Mouse (Mus musculus) kidney, adult 8-10 months (tissue): ENCODE measurements around the gene Clcn6.
A peak's percentile ranks its signal among the peaks of the same experiment; 100 is the strongest.

ENCODE experiments used
- DNase-seq, 2 experiments: peaks; one replicate each; pipeline ENCODE4 v3.0.0; 2022

Clcn6 gene

GRCm38 (mm10) chr4:148040029-148040830, 1.6 kb upstream of the Clcn6 start:
- peak in 1 of 2 experiments; percentile 43 for DNase-seq

DNA sequence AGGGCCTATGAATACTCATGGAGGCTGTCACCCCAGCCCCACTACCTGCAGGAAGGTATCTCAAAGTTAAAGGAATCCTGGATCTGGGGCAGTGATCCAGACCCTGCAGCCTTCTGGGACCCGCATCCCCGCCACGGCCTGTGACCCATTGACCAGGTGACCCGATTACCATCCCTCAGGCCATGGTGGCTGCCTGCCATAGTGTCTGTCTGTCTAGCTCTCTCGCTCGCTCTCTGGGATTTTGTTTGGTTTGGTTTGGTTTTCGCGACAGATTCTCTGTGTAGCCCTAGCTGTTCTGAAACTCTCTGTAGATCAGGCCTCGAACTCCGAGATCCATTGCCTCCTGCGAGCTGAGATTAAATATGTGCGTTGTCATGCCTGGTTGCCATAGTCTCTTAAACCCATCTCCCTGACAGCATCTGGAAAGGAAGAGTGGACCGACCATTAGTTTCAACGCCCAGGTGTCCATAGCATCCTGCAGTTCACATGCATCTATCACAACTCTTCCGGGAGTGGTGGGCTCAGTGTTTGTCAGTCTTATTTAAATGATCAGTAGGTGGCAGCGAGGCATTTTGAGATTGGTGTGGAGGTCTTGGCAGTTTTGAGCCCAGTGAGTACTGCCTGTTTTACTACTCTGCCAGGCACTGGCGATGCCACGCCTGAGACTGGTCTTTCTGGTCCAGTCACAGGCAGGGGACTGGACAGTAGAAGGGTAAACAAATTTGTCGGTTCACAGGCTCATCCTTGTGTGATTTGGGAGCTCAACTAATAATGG, 820 bp upstream of the Clcn6 start:
- no peak for DNase-seq

DNA sequence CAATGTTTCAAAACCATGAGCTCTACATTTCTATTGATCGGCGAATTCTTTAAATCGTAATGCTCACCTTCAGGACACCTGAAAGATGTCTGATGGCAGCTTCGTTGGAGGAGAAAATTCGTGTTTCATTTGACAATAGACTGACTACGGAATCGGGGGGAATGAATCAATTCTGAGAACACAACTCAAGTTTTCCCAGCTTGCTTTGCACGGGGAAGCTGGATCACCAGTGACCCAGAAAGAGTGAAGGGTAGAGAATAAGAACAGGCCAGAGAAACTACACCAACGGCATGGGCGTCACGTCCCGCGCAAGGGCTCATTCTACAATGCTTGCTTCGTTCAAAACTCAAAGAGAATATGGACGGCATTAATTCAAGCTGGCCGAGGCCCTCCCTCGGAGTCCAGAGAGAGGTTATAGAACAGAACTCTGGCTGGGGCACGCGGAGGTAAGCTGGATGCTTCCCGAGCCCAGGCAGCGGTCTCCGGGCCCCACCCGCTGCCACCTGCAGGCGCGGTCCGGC, 482 bp downstream of the Clcn6 start:
- DNase-seq, result no peak

- peak in 1 of 2 experiments; percentile 45 for DNase-seq
Observed at GRCm38 (mm10) chr4:148035440-148035839, 3.2 kb downstream of the Clcn6 start.

GRCm38 (mm10) chr4:148033858-148034410, 4.7 kb downstream of the Clcn6 start:
- DNase-seq, result no peak

- peak; percentile 76 to 84 for DNase-seq
Observed at GRCm38 (mm10) chr4:148030506-148030905, 8.1 kb downstream of the Clcn6 start.

- DNase-seq, result peak; percentile 53 to 60
Observed at GRCm38 (mm10) chr4:148029297-148029696, 9.3 kb downstream of the Clcn6 start.

DNA sequence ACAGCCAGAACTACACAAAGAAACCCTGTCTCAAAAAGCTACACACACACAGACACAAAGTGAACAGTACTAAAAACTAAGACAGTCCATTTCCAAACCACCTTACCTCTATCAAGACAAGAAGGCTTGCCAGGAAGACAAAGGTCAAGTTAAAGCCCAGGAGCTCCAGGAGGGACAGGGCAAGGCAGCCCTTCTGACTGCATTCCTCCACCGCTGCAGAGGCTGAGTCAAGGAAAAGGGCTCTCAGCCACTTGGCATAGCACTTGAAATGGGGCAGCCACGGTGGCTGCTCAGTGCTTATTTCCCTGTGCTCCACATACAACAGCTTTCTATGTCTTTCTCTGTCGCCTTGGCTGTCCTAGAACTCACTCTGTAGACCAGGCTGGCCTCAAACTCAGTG, 14.6 kb downstream of the Clcn6 start:
- peak; percentile 73 to 86 for DNase-seq

DNA sequence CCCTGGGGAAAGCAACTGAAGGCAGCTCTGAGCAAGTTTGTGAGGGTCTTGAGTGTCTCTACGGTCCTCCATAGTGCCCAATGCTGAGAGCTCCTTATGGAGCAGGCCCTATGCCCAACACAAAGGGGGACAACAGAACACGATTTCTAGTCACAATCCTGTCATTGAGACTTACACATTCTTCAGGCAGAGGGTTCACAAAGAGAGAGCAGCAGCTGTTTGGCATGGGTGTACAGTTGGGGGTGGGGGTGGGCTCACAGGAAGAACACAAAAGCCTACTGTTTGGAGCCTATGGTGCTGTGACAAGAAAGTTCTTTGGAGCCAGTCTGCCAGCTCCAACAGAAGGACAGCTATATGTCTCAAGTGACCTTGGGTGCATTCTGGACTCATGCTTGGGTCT, 20.2 kb downstream of the Clcn6 start:
- no peak for DNase-seq

DNA sequence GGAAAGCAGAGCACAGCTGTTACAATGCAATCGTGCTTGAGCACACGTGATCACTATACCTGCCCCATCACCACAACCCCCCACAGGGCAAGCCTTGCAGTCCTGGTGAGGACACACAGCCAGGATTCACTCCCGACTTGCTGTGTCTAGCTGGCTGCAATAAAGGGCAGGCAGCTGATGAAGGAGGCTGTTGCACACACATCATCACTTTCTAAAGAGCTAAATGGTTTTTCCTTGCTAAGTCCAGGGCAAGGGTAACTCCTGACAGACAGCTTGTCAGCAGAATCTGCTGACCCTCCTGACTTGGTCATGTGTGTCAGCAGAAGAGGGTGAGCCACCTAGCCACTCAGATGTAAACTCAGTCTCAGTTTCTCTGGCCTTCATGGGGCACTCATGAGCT, 21.6 kb downstream of the Clcn6 start:
- DNase-seq, result peak; percentile 62 to 75

DNA sequence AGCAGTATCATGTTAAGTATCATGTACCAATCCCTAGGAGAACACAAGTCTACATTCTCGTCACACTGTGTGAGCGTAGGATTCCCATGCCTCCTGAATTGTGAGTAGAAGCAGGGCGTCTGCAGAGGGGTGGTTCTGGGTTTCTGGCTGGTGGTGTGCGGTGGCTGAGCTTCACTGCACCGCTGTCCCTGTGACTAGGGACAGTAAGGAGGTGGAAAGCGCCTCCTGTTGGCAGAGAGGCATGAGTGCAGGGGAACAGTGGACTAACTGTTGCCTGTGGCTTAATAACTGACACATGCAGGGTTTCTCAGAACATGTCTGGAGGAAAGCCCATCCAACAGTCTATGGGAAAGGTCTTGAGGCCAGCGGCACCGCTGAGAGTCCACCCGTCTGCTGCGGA, 23.2 kb downstream of the Clcn6 start:
- no peak for DNase-seq

DNA sequence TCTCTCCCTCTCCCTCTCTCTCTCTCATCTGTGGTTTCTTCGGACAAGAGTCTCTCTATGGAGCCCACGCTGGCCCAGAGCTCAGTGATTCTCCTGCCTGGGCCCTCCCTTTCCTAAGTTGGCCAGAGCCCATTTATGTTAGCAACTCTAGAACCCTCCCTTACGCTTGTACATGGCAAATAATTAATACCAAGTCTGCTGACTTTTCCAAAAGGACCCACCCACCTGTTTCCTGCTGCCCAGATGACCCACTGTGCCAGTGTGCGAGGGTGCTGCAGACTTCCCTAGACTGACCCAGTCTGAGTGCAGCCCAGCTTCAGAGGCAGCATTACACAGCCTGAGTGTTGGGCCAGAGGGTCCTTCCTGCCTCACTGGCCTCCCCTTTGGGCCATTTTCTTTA, 26.4 kb downstream of the Clcn6 start:
- DNase-seq, result peak; percentile 29 to 54

DNA sequence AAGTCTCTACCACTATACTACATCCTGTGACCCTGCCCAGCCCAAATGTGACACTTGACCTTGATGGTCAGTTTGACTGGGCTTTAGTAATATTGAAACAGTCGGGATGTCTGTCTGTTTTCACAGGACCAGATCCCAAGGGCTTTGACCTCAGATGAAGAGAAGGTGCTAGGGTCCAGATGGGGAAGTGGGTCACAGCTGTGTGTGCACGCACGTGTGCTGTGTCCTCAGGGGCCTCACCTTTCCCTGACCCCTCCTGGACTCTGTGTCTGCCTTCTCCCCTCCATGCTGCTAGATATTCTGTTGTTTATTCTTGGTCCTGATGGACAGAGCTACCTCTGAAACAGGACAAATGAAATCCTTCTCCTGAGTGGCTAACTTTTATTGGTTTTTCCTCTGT, 27.3 kb downstream of the Clcn6 start:
- DNase-seq, result no peak

DNA sequence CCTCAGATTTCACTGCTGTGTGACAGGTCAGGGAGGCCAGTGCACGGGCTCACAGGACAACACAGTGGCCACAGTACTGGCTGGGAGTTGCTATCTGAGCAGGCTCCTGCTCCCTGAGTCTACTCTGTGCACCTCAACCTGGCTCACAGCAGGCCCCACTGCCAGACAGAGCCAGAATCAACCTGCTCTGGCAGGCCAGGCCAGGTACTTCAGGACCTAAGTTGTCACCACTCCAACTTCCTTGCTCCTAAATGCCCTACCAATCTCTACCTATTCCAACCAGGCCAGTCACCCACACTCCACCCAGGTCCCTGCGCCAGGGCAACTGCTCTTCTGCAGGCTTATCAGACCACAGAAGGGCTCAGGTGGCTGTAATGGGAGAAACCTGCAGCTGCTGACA, 29.0 kb downstream of the Clcn6 start:
- peak; percentile 44 to 57 for DNase-seq

DNA sequence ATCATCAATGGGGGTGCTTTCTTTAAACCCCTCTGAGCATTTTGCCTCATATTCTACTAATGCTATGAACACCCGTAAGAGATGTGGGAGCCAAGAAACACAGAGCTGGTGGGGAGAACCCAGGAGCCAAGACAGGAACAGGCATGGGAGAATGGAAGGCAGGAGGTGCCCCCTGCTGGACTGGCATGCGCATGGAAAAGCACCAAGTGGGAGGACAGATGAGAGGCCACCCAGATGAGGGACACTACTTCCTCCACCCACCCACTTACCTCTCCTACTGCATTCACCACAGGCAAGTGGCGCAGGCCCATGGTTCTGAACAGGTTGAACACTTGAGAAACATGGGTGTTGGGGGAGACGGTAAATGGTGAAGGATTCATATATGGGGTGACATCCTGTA, 30.2 kb downstream of the Clcn6 start:
- DNase-seq, result peak; percentile 33 to 64

DNA sequence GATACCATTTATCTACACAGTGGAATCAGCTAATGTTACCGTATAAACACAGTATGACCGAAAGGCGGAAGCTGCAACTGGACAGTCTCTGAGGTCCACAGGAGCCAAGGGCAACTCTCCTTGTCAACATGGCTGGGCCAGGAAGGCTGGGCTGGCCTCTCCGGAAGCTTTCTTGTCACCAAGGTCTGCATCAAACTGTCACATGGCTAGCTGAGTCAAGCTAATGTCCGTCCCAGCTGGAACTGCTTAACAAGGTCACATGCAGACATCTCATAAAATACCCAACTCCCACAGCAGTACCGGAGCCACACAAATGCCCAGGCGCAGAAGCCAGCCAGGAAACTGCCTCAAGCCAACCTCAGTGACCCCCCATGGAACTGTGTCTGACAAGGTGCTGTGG, 34.3 kb downstream of the Clcn6 start:
- no peak for DNase-seq

DNA sequence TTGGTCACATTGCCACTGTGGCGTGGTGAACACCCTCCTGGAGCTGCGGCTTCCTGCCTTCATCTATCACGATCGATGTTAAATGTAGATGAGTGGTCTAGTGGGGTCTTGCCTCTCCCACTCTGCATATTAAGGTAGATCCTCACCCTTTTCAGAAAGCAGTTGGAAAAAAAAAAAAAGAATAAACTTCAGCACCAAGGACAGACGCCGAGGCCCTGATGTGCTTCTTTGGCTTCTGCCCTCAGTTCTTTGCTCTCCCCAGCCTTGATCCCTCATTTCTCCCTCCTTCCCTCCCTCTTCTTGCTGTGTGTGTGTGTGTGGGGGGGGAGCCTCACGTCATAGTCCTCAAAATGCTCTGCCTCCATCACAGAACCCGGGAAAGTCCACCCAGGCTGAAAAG, 36.8 kb downstream of the Clcn6 start:
- no peak for DNase-seq

- DNase-seq, result no peak
Observed at GRCm38 (mm10) chr4:148001013-148001789, 37.4 kb downstream of the Clcn6 start.

DNA sequence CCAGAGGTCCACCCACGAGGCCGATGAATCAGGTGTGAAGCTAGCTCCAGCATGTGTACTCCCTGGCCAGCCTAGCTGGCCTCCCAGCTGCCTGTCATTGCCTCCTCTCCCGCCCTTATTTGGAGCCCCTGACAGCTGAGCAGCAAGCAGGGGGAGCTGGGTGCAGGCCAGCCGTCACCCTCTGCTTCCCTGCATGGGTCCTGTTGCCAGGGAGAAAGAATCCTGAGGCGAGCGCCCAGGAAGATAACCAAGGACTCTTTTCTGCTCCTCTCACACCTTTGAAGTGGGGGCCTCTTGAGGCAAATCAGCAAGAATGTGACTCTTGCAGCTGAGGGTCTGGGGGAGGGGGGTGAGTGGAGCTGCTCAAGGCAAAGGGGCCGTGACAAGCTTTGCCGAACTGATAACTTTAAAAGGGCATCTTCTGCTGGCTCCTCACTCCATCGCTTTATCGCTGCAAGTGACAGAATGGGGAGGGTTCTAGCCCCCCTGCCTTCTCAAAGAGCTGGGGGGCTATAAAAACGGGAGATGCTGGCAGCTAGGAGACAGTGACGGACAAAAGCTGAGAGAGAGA, 38.3 kb downstream of the Clcn6 start, which contains the start of gene Nppa:
Nppa (plus strand) TSS at position 521 of the 571 bp plus-strand sequence.
- DNase-seq, result no peak

DNA sequence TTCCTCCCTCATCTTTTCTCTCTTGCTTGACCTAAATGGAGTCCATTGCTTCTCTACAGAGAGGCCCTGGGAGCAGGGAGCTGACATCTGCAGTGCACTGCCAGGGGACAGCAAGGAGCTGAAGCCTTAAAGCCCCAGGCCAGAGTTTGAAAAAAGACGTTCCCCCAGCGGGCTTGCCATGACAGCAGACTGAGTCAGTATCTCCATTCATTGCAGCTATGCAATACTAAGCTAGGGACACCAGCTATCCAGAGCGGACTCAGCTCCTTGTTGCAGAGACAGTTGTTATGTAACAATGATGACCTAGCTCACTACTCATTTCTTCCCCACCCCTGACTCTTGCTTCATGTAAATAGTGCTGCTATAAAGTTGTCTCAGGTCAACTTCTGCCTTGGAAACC, 43.3 kb downstream of the Clcn6 start:
- no peak for DNase-seq

DNA sequence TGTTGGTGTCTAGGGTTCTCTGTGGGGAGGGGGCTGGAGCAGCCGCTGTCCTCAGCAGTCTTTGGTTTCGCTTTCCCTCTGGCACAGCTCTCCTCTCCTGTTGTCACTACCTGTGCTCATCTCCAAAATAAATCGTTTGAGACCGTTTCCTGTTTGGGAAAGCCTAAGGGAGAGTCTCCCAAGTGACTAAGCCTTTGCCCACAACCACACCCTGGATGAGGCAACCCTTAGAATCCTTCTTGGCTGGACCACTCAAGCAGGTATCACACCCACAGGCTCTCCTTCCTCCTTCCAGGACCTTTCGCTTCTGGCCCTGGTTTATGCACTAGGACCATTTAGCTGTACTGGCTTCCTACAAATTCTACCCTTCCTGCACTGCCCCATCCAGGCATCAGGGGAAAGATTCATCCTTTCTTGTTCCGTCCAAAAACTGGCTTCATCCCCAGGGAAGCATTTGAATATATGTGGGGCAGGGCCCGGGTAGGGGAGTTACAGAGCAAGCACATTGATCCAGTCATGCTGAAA, 45.0 kb downstream of the Clcn6 start:
- no peak for DNase-seq
